Mouse (Mus musculus): ENCODE data around the gene Prdm1. TPM values are rescaled to one million over a fixed set of nuclear protein-coding genes. Genes with fewer than 3 reads are reported as not detected.

Gene Prdm1
- total RNA-seq, 2 experiments from 2014 or later, result 2.3 to 2.9 TPM

DNA sequence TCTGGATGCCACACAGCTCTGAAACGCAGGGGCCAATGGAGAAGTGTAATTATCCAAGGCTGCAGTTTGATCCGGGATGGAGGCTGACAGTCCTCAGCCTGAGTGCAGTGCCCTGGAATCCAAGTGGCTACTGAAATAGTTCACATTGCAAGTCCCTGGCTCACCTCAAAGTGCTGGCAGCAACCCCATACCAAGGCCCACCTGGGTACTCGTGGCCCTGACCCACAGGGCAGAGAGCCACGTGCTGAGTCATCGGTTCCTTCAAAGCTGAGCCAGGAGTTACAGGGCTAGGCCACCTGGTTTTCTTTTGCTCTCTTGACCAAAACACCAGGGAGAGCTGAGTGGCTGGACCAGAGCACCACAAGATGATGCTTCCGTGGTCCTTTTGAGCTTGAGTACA is 103.3 kb downstream of the Prdm1 start:
- DNase-seq (ENCODE audit: low spot score in 2 of 2), result no peak

DNA sequence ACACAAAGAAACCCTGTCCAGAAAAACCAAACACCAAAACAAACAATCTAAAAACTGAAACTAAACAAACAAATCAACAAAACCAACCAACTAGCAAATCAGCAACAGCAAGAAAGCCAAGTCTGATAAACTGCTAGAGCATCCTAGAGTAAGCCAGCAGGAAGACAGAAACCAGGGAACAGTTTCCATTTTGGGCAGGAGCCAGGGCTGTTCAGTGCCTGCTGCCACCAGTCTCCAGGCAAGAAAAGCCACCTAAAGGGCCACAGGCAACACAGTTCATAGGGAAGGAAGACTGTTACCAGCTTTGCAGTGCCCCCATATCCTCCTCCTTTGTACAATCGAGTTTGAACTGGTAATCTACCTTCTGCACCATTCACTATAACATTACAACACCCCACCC is 106.4 kb downstream of the Prdm1 start:
- DNase-seq (ENCODE audit: low spot score in 2 of 2), result no peak

GRCm38 (mm10) chr10:44420211-44420610 is 108.1 kb downstream of the Prdm1 start:
- no peak for DNase-seq (ENCODE audit: low spot score in 2 of 2)

GRCm38 (mm10) chr10:44418901-44419300 is 109.4 kb downstream of the Prdm1 start:
- DNase-seq (ENCODE audit: low spot score in 2 of 2), result no peak

- no peak for DNase-seq (ENCODE audit: low spot score in 2 of 2)
Measured at GRCm38 (mm10) chr10:44415576-44415975, 112.7 kb downstream of the Prdm1 start.

DNA sequence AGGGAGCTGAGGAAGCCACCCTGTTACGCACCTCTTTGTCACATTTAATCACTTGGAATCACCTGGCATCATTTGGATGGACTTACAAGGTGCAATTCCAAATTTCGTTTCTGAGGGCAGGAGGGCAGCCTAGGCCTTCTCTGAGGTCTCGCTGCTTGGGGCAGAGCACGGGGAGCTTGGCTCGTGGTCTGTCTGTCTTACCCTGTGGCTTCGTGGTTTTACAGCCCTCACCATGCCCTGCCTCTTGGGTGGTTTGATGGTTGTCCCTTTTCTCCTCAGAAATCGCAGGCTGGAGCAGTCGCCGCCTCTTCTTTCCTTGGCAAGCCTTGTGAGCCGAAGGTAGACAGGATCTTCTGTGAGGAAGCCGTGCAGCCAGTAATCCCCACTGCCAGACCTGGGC is 118.3 kb downstream of the Prdm1 start:
- no peak for DNase-seq (ENCODE audit: low spot score in 2 of 2)

DNA sequence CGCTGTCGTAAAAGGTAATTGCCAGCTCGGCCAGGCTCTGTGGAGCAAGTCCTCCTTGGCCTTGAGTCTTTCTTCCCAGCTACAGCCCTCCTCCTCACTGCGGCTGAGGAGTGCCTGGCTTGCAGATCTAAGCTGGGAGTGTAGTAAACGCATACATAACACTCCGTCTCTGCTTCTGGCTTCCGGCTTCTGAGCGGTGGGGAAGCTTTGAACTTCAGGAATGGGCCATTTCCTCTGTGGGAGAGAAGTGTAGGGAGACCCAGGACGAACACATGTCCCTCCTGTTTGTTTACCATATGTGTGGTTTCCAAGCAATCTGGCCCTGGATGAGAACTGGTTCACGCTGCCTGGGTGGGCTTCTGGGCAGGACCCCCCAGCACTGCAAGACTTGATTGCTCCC is 119.2 kb downstream of the Prdm1 start:
- DNase-seq (ENCODE audit: low spot score in 2 of 2), result no peak

DNA sequence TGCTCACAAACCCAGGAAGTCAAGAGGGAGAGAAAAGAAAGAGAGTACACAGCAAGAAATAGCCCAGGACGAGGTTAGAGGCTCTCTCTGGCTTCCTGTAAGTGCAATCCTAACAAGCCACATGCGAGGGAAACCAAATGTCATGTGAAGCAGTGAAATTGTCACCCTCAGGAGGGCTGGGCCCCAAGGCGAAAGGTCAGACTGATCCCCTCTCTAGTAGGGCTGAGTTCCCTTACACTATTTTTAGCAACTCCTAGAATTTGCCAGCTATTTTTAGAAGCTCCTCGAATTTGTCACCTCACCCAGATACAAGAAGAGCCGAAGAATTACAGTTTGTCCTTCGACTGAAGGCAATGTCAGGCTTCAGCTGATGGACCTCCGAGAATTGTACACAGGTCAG is 124.9 kb downstream of the Prdm1 start:
- no peak for DNase-seq (ENCODE audit: low spot score in 2 of 2)

GRCm38 (mm10) chr10:44401600-44401999 is 126.7 kb downstream of the Prdm1 start:
- no peak for DNase-seq (ENCODE audit: low spot score in 2 of 2)

DNA sequence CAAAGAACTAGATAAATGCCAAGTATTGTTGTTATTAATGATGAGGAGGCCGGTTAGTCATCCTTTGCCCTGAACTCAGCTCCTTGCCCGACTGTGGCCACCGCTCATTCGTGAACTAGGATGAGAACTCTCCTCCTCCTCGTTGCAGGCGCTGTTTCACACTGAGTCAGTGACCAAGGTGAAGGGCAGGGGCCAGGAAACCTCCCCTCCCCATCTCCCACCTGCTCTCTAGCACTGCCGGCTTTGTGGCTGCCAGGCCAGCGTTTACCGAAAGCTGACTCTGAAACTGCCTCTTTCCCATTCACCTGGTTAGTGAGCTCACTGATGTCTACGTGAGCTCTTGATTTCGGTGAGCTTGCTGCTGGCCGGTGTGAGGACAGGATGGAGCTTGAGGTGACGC is 127.7 kb downstream of the Prdm1 start:
- no peak for DNase-seq (ENCODE audit: low spot score in 2 of 2)

GRCm38 (mm10) chr10:44400119-44400518 is 128.2 kb downstream of the Prdm1 start:
- DNase-seq (ENCODE audit: low spot score in 2 of 2), result no peak

GRCm38 (mm10) chr10:44392855-44393254 is 135.4 kb downstream of the Prdm1 start:
- DNase-seq (ENCODE audit: low spot score in 2 of 2), result no peak

- DNase-seq (ENCODE audit: low spot score in 2 of 2), result no peak
Measured at GRCm38 (mm10) chr10:44391509-44392290, 136.6 kb downstream of the Prdm1 start.

GRCm38 (mm10) chr10:44390286-44390685 is 138.0 kb downstream of the Prdm1 start:
- DNase-seq (ENCODE audit: low spot score in 2 of 2), result no peak

DNA sequence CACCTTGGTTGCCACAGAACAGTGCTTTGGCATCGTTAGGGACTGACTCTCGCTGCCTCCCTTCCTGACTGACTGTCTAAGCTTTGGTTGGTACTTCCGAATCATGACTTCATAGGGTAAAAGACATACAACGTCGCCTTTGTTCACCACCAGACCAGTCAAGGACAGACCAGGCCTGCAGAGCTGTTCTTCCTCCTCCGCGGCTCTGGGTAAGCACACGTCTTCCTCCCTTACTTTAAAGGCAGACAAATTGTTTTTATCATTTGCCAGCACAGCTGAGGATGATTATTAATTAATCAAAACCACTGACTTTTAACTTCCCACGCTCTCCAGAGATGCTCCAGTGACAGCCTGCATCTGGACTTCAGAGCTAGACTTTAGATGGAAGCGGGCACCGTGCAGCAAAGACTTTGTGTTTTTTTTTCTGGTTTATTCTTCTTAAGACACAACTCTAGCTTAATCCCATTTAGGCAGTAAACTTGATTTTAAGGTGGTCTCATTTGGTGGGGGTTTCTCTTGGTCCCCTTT is 139.5 kb downstream of the Prdm1 start:
- DNase-seq (ENCODE audit: low spot score in 2 of 2), result no peak

Data from gastrocnemius, postnatal 4 days (tissue).